Mouse (Mus musculus) bone marrow, adult 2 months (tissue): ENCODE results near the gene Gpr137.

ENCODE experiments used
- CTCF ChIP-seq: fragments of 200-500 bp; IDR thresholded peaks from 2 replicates; pipeline ENCODE4 v1.5.1; 2011; ENCODE audit warnings: low read length, control low read depth; ENCODE audit not compliant: control insufficient read depth, insufficient read depth
- POLR2A ChIP-seq: fragments of 200-500 bp; IDR thresholded peaks from 2 replicates; pipeline ENCODE4 v1.6.1; 2011; ENCODE audit warnings: low read depth, mild to moderate bottlenecking, control low read depth, low read length, borderline replicate concordance; ENCODE audit not compliant: control insufficient read depth

DNA sequence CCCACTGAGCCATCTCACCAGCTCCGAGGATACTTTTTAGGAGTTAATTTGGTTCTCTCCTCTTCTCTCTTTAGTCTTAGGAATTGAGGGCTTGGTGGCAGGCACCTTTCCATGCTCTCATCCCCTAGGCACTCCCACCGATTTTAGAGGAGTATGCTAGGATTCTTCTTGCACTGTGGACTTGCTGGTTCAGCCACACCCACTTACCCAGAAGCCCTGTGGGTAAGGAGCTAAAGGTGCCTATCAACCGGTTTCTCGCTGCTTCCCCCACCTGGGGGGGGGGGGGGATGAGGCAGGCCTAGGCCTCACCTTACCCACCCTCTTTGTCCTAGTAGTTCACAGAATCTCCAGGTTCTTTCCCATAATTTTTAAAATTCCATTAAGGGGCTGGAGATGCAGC, 5.5 kb upstream of the Gpr137 start:
- TF ChIP-seq POLR2A, result no peak
- no peak for TF ChIP-seq CTCF
